Mouse (Mus musculus) B cell, adult (primary cell): ENCODE measurements around the gene Ephx3. TPM values are rescaled to one million over a fixed set of nuclear protein-coding genes. Genes with fewer than 3 reads are reported as not detected.

Experiments
- total RNA-seq: library from RNA; stranded (reverse); gene quantifications from 4 replicates; pipeline ENCODE4 v1.2.4, GENCODE M21; 2023; ENCODE audit not compliant: inconsistent age

Ephx3 gene
- total RNA-seq, result 1.8 to 2.4 TPM (median 2.1 TPM) in 4 replicates

DNA sequence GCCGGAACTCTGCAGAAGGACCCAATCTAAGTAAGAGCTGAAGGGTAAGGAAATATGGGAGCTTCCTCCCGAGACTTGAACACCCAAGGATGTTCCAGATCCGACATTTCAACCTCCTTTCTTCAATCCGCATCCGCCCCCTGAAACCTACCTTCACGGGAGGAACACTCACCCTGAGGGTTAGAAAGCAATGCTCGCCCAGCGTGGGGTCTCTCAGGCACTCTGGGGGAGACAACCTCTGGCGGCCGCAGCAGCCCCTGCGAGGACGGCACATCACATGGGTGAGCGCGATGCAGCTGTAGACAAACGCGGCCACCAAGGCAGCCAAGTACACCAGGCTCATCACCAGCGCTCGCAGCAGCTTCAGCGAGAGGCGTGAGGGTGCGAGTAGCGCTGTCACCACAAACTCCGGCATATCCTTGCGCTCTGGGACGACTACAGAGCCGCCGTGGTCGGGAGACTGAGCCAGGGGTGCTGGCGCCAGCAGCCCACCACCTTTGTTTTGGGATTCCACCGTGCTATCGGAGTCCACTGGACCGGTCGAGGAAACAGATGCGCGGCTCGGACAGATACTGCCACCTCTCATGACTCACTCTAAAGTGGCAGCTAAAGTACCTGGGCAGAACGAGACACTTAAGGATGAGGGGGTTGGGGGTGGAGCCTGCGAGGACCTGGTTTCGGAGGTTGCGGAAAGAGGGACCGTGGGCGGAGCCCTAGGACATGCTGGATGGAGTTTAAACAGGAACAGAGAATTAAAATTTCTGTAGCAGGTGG lies at the start of gene Ephx3:
Gene Ephx3 (minus strand): TSS at position 687 of the 774 bp plus-strand sequence.

GRCm38 (mm10) chr17:32166687-32167086 lies 22.7 kb downstream of the Ephx3 start, which contains the start of gene Notch3:
Notch3 (minus strand) TSS chr17:32166852.

Other genes starting within 250 kb of the Ephx3 start
- 48.5 to 60.7 TPM (median 51.8 TPM) in 4 replicates for gene Rrp1b, start 153.4 kb downstream of the Ephx3 start, total RNA-seq
- gene Hsf2bp, start 153.2 kb downstream of the Ephx3 start, total RNA-seq, result 0.22 to 0.93 TPM (median 0.45 TPM) in 3 of 4 replicates, not detected in the other
- not detected in 4 replicates for gene Notch3, start 22.7 kb downstream of the Ephx3 start, total RNA-seq
- 255 to 330 TPM (median 306 TPM) in 4 replicates for gene Brd4, start 95.2 kb upstream of the Ephx3 start, total RNA-seq
- gene Akap8, start 131.7 kb upstream of the Ephx3 start, total RNA-seq, result 305 to 324 TPM (median 308 TPM) in 4 replicates
- 196 to 211 TPM (median 202 TPM) in 4 replicates for gene Akap8l, start 161.1 kb upstream of the Ephx3 start, total RNA-seq
- 35.8 to 39.5 TPM (median 37.3 TPM) in 4 replicates for gene Wiz, start 199.9 kb upstream of the Ephx3 start, total RNA-seq
- 296 to 301 TPM (median 299 TPM) in 4 replicates for gene Rasal3, start 214.0 kb upstream of the Ephx3 start, total RNA-seq
- gene Pglyrp2, start 234.6 kb upstream of the Ephx3 start, total RNA-seq, result 29.4 to 36.5 TPM (median 34.1 TPM) in 4 replicates